Mouse (Mus musculus): ENCODE measurements around the gene 4930558C23Rik. TPM values are rescaled to one million over a fixed set of nuclear protein-coding genes. Genes with fewer than 3 reads are reported as not detected.
A peak's percentile ranks its signal among the peaks of the same experiment; 100 is the strongest.
"Not testable (repeated sequence)": the region's sequence is repeated elsewhere in the genome, so short reads cannot be mapped to it uniquely, and the experiment has no call there.

The 4930558C23Rik gene
- polyA plus RNA-seq, 1 experiment from 2014 or later, result not detected

GRCm38 (mm10) chr3:95373208-95373607 lies 29.4 kb downstream of the 4930558C23Rik start:
- H3K4me3 ChIP-seq, result no peak overlapping the region
- 85% methylated on average over 10 of the region's 10 CpGs for WGBS
- H3K9me3 ChIP-seq (replicated peaks), result peaks cover 29% of the 10 kb centered on the region
- H3K27ac ChIP-seq (ENCODE audit: poor library complexity, severe bottlenecking), result no peak overlapping the region
- no peak for ATAC-seq (ENCODE audit: insufficient number of reproducible peaks, low FRiP score)
- no peak overlapping the region for H3K9ac ChIP-seq
- no peaks in the 10 kb centered on the region for H3K4me1 ChIP-seq (replicated peaks)
- H3K4me2 ChIP-seq, result no peak overlapping the region
- H3K36me3 ChIP-seq, result no peaks in the 10 kb centered on the region
- no peaks in the 10 kb centered on the region for H3K27me3 ChIP-seq (replicated peaks)

DNA sequence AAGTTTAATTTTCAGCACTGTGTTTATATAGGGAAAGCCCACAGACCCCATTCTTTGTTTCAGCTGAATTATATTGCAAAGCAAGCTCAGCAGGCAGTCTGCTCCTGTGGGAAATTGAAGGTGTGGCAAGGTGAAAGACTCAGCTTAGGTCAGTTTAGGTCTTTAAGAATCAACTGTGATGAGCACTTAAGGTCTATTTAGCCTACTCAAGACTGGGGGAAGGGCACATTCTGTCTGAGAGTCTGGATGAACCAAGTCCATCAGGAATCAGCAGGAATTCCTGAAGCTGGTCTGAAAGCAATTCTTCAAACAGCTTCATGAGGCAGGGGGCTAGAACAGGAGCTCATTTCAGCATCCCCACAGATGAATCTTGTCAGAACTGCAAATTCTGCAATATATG lies 32.5 kb downstream of the 4930558C23Rik start:
- ATAC-seq (ENCODE audit: insufficient number of reproducible peaks, low FRiP score), result no peak

GRCm38 (mm10) chr3:95360276-95360675 lies 42.4 kb downstream of the 4930558C23Rik start:
- H3K27ac ChIP-seq (ENCODE audit: poor library complexity, severe bottlenecking); ATAC-seq (ENCODE audit: insufficient number of reproducible peaks, low FRiP score); H3K4me3 ChIP-seq; H3K4me1 ChIP-seq (replicated peaks); H3K36me3 ChIP-seq; H3K9me3 ChIP-seq (replicated peaks); H3K27me3 ChIP-seq (replicated peaks); H3K9ac ChIP-seq; H3K4me2 ChIP-seq: not testable (repeated sequence)
- 70% methylated on average over 3 of the region's 3 CpGs for WGBS

More for the DNA sequence above, 32.5 kb downstream of the 4930558C23Rik start:
- no peak overlapping the region for H3K4me3 ChIP-seq
- H3K9ac ChIP-seq, result no peak overlapping the region
- H3K4me2 ChIP-seq, result no peak overlapping the region
- peaks cover 11% of the 10 kb centered on the region; the same call in 1 of the 2 replicates for H3K9me3 ChIP-seq (replicated peaks)
- H3K4me1 ChIP-seq (replicated peaks), result no peaks in the 10 kb centered on the region
- no peak overlapping the region for H3K27ac ChIP-seq (ENCODE audit: poor library complexity, severe bottlenecking)
- no peaks in the 10 kb centered on the region for H3K27me3 ChIP-seq (replicated peaks)
- H3K36me3 ChIP-seq, result no peaks in the 10 kb centered on the region

DNA sequence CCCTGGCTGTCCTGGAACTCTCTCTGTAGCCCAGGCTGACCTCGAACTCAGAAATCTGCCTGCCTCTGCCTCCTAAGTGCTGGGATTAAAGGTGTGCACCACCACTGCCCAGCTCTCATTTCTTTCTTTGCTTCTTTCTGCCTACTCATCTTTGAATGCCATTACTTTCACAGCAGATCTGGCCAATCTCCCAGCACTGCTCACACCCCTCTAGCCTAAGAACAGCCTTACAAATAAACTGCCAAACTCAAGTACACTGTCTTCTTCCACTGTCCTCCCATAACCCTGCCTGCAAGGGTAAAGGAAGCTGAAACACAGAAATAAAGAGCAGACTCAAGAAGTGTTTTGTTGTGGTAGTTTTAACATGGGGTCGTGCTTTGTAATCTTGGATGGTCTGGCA lies 44.9 kb downstream of the 4930558C23Rik start:
- Histone ChIP-seq H3K9ac (no peak overlapping the region), H3K9me3 (replicated peaks) (no peaks in the 10 kb centered on the region), H3K27me3 (replicated peaks) (no peaks in the 10 kb centered on the region), H3K4me3 (no peak overlapping the region), H3K4me1 (replicated peaks) (0 out of 2 replicates have a peak, but pooled peaks cover 5% of the 10 kb centered on the region), H3K27ac (ENCODE audit: poor library complexity, severe bottlenecking) (no peak overlapping the region), H3K4me2 (no peak overlapping the region), H3K36me3 (peaks cover 12% of the 10 kb centered on the region)
- ATAC-seq (ENCODE audit: insufficient number of reproducible peaks, low FRiP score), result no peak
- WGBS, result 91% methylated on average over 2 of the region's 2 CpGs

DNA sequence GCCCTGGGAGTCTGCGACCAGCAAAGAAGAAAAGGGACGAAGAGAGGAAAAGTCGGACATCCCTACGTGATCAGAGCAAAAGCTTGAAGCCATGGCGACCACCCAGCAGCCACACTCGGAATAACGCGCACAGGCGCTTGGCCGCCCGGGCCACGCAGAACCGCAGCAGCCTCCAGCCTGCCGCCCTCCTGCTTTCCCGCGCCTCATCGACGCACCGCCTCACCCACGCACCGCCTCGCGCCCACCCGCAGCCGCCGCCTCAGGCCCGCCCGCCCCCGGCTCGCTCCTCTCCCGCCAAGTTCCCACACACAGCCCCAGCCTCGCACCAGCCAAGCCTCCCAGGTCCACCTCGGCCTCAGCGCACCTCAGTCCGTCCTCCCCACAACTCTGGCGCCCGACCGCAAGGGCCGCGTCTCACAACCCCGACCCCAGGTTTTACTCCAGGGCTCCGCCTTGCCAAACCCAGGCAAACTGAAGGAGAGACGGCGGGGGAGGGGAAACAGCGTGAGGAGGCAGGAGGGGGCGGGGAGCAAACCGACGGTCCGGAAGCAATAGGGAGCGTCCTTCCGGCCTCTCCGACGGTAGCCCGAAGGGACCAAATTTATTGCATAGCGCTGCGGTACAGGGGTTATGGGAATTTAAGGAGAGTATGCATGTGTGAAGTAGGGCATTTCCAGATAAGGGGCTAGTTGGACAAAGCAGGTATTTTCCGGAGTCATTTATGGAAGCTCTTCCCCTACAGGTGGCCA lies 45.8 kb downstream of the 4930558C23Rik start, which contains the start of gene Setdb1:
Setdb1 (minus strand) TSS at position 502 of the 749 bp plus-strand sequence.
- Histone ChIP-seq H3K36me3 (peaks cover 17% of the 10 kb centered on the region), H3K9ac (peak within 1 kb of the TSS; percentile 82), H3K4me3 (peak within 1 kb of the TSS; percentile 73), H3K4me2 (peak within 1 kb of the TSS; percentile 63), H3K27ac (ENCODE audit: poor library complexity, severe bottlenecking) (peak within 1 kb of the TSS; percentile 38; the same call in 1 of the 2 replicates)
- under 1% methylated on average over 40 of the region's 57 CpGs for WGBS
- not testable (repeated sequence) for H3K9me3 ChIP-seq (replicated peaks); H3K4me1 ChIP-seq (replicated peaks); H3K27me3 ChIP-seq (replicated peaks)
- peak; percentile 89 for ATAC-seq (ENCODE audit: insufficient number of reproducible peaks, low FRiP score)

GRCm38 (mm10) chr3:95355911-95356544 lies 46.6 kb downstream of the 4930558C23Rik start:
- Histone ChIP-seq H3K4me2 (peak overlapping the region; percentile 63), H3K9ac (0 out of 2 replicates have a peak overlapping the region, but pooled peaks have one; percentile 82), H3K4me3 (peak overlapping the region; percentile 73), H3K36me3 (peaks cover 22% of the 10 kb centered on the region)
- WGBS, result 17% methylated on average over 10 of the region's 19 CpGs
- not testable (repeated sequence) for H3K27ac ChIP-seq (ENCODE audit: poor library complexity, severe bottlenecking); ATAC-seq (ENCODE audit: insufficient number of reproducible peaks, low FRiP score); H3K27me3 ChIP-seq (replicated peaks); H3K9me3 ChIP-seq (replicated peaks); H3K4me1 ChIP-seq (replicated peaks)

- no peak for ATAC-seq (ENCODE audit: insufficient number of reproducible peaks, low FRiP score)
- Histone ChIP-seq H3K4me2 (no peak overlapping the region), H3K27me3 (replicated peaks) (no peaks in the 10 kb centered on the region), H3K4me3 (no peak overlapping the region), H3K9ac (no peak overlapping the region), H3K9me3 (replicated peaks) (peaks cover 3% of the 10 kb centered on the region; the same call in 1 of the 2 replicates), H3K4me1 (replicated peaks) (no peaks in the 10 kb centered on the region), H3K27ac (ENCODE audit: poor library complexity, severe bottlenecking) (no peak overlapping the region), H3K36me3 (peaks cover 81% of the 10 kb centered on the region)
Measured at GRCm38 (mm10) chr3:95349491-95349890, 53.1 kb downstream of the 4930558C23Rik start.

- WGBS, result 91% methylated on average over 5 of the region's 5 CpGs
- H3K4me2 ChIP-seq; H3K27ac ChIP-seq (ENCODE audit: poor library complexity, severe bottlenecking); H3K9ac ChIP-seq; ATAC-seq (ENCODE audit: insufficient number of reproducible peaks, low FRiP score); H3K9me3 ChIP-seq (replicated peaks); H3K27me3 ChIP-seq (replicated peaks); H3K4me3 ChIP-seq; H3K4me1 ChIP-seq (replicated peaks): not testable (repeated sequence)
- H3K36me3 ChIP-seq, result peaks cover 82% of the 10 kb centered on the region
Measured at GRCm38 (mm10) chr3:95348343-95348742, 54.3 kb downstream of the 4930558C23Rik start.

DNA sequence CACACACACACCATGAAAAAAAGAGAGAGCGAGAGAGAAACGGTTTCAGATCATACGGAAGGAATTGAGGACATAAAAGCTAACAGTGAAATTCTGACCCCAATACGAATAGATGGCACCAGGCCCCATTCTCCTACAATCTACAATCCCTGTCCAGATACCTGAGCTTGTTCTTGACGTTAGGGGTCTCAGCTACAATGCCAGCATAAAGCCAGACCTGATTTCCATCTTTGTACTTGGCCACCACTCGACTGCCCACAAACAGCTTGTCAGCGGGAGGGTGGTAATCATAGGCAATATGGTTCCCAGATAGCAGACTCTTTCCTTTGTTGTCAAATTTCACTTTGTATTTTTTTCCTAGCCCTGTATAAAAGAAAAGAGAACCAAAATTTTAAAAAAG lies 56.2 kb downstream of the 4930558C23Rik start:
- Histone ChIP-seq H3K27ac (ENCODE audit: poor library complexity, severe bottlenecking) (no peak overlapping the region), H3K9ac (no peak overlapping the region), H3K9me3 (replicated peaks) (peaks cover 3% of the 10 kb centered on the region; the same call in 1 of the 2 replicates), H3K27me3 (replicated peaks) (no peaks in the 10 kb centered on the region), H3K4me3 (no peak overlapping the region), H3K4me1 (replicated peaks) (no peaks in the 10 kb centered on the region), H3K4me2 (no peak overlapping the region), H3K36me3 (peaks cover 85% of the 10 kb centered on the region)
- ATAC-seq (ENCODE audit: insufficient number of reproducible peaks, low FRiP score), result no peak
- WGBS, result 94% methylated on average over 7 of the region's 7 CpGs

- H3K4me1 ChIP-seq (replicated peaks); H3K9ac ChIP-seq; H3K27me3 ChIP-seq (replicated peaks); H3K4me2 ChIP-seq; H3K9me3 ChIP-seq (replicated peaks); H3K27ac ChIP-seq (ENCODE audit: poor library complexity, severe bottlenecking); ATAC-seq (ENCODE audit: insufficient number of reproducible peaks, low FRiP score); H3K4me3 ChIP-seq: not testable (repeated sequence)
- 95% methylated on average over 9 of the region's 9 CpGs for WGBS
- peaks cover 89% of the 10 kb centered on the region for H3K36me3 ChIP-seq
Measured at GRCm38 (mm10) chr3:95343356-95344000, 59.2 kb downstream of the 4930558C23Rik start.

DNA sequence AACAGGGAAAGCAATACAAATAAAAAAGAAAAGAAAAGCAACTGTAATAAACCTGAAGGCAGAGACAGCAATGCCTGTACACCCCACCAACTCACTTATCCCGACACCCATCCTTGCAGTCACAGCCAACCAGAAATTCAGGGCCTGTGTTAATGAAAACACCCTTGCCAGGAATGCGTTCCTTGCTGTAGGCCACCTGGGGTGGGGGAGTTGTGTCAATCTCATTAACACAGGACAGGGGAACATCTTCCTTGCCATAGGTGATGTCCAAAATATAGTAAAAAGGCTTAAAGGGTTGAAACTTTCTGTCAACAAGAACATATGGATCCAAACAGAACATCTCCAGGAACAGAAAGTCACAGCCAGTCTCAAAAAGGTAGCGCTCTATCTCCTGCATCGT lies 64.4 kb downstream of the 4930558C23Rik start:
- Histone ChIP-seq H3K4me3 (no peak overlapping the region), H3K27ac (ENCODE audit: poor library complexity, severe bottlenecking) (no peak overlapping the region), H3K4me2 (no peak overlapping the region), H3K4me1 (replicated peaks) (no peaks in the 10 kb centered on the region), H3K27me3 (replicated peaks) (no peaks in the 10 kb centered on the region), H3K36me3 (peaks cover 93% of the 10 kb centered on the region), H3K9me3 (replicated peaks) (no peaks in the 10 kb centered on the region), H3K9ac (no peak overlapping the region)
- no peak for ATAC-seq (ENCODE audit: insufficient number of reproducible peaks, low FRiP score)
- 95% methylated on average over 4 of the region's 4 CpGs for WGBS

Data from heart, embryonic 12.5 days (tissue).